Mouse (Mus musculus) lung, embryonic 16.5 days (tissue): ENCODE data around the gene Srgap1. TPM values are rescaled to one million over a fixed set of nuclear protein-coding genes. Genes with fewer than 3 reads are reported as not detected.

ENCODE experiments used
- ATAC-seq: fragments of 200-750 bp; cut with Nextera tagmentation; 2 replicates; pipeline ENCODE4 v1.8.0; 2017; ENCODE audit warnings: low read depth, mild to moderate bottlenecking, moderate library complexity
- H3K27ac ChIP-seq: fragments of 300-500 bp; sonication (generic); 2 replicates; pipeline ENCODE4 v1.5.1; 2014; ENCODE audit warnings: mild to moderate bottlenecking, control low read depth, low read length
- H3K27me3 ChIP-seq: fragments of 300-500 bp; sonication (generic); 2 replicates; pipeline ENCODE4 v1.6.1; 2014; ENCODE audit warnings: low read depth, low read length, mixed read lengths; ENCODE audit not compliant: control insufficient read depth, insufficient read depth
- H3K36me3 ChIP-seq: fragments of 300-500 bp; sonication (generic); 2 replicates; pipeline ENCODE4 v1.6.1; 2014; ENCODE audit warnings: low read length; ENCODE audit not compliant: control insufficient read depth, insufficient read depth
- H3K4me1 ChIP-seq: fragments of 300-500 bp; sonication (generic); replicated peaks from 2 replicates; pipeline ENCODE4 v1.6.1; 2014; ENCODE audit warnings: low read length, mixed read lengths; ENCODE audit not compliant: control insufficient read depth, insufficient read depth
- H3K4me2 ChIP-seq: fragments of 300-500 bp; sonication (generic); 2 replicates; pipeline ENCODE4 v1.6.1; 2014; ENCODE audit warnings: low read depth, low read length, control low read depth
- H3K4me3 ChIP-seq: fragments of 300-500 bp; sonication (generic); 2 replicates; pipeline ENCODE4 v1.5.1; 2014; ENCODE audit warnings: mild to moderate bottlenecking, low read length, control low read depth
- H3K9ac ChIP-seq: fragments of 300-500 bp; sonication (generic); 2 replicates; pipeline ENCODE4 v1.6.1; 2014; ENCODE audit warnings: low read length, control low read depth
- H3K9me3 ChIP-seq: fragments of 300-500 bp; sonication (generic); 2 replicates; pipeline ENCODE4 v1.6.1; 2016; ENCODE audit warnings: low read length; ENCODE audit not compliant: control insufficient read depth
- WGBS: fragments of 180-500 bp; shearing (Covaris S2); extraction: QIAGEN DNeasy Blood & Tissue Kit; methylation state at CpG from one replicate; pipeline ENCODE4 v1.1.7; 2014; 5-methylcytosine and 5-hydroxymethylcytosine counted together
- polyA plus RNA-seq: library from polyadenylated mRNA; unstranded; fragments of >200 nt; fragmentation: Nextera tagmentation; extraction: Ambion mirVana; gene quantifications from 2 replicates; pipeline ENCODE4 v1.2.1, GENCODE M21; 2015

The Srgap1 gene
- polyA plus RNA-seq, 1 experiment from 2014 or later = 8.0 TPM

GRCm38 (mm10) chr10:121891390-121892067, 155.6 kb downstream of the Srgap1 start:
- WGBS = 48% methylated on average over 13 of the region's 13 CpGs
- H3K9ac ChIP-seq = no peak overlapping the region
- no peak for ATAC-seq
- no peak overlapping the region for H3K4me2 ChIP-seq
- H3K9me3 ChIP-seq = no peaks in the 10 kb centered on the region
- no peaks in the 10 kb centered on the region for H3K36me3 ChIP-seq
- no peaks in the 10 kb centered on the region for H3K27me3 ChIP-seq
- H3K4me1 ChIP-seq = peaks cover 6% of the 10 kb centered on the region
- H3K4me3 ChIP-seq = no peak overlapping the region
- H3K27ac ChIP-seq = no peak overlapping the region

- WGBS = 57% methylated on average over 6 of the region's 6 CpGs
- H3K4me1 ChIP-seq = peaks cover 15% of the 10 kb centered on the region
- H3K27ac ChIP-seq = no peak overlapping the region
- H3K4me2 ChIP-seq = no peak overlapping the region
- H3K4me3 ChIP-seq = no peak overlapping the region
- no peaks in the 10 kb centered on the region for H3K9me3 ChIP-seq
- no peak overlapping the region for H3K9ac ChIP-seq
- ATAC-seq = no peak
- H3K36me3 ChIP-seq = no peaks in the 10 kb centered on the region
- no peaks in the 10 kb centered on the region for H3K27me3 ChIP-seq
Measured at GRCm38 (mm10) chr10:121890061-121890460, 157.1 kb downstream of the Srgap1 start.

- no peaks in the 10 kb centered on the region for H3K27me3 ChIP-seq
- no peaks in the 10 kb centered on the region for H3K9me3 ChIP-seq
- peak; percentile 68 for ATAC-seq
- H3K4me2 ChIP-seq = no peak overlapping the region
- no peak overlapping the region for H3K9ac ChIP-seq
- H3K4me3 ChIP-seq = no peak overlapping the region
- no peak overlapping the region for H3K27ac ChIP-seq
- WGBS = 29% methylated on average over 6 of the region's 6 CpGs
- H3K4me1 ChIP-seq = peaks cover 15% of the 10 kb centered on the region
- no peaks in the 10 kb centered on the region for H3K36me3 ChIP-seq
Measured at GRCm38 (mm10) chr10:121886805-121887204, 160.3 kb downstream of the Srgap1 start.

- Histone ChIP-seq H3K4me2 (no peak overlapping the region), H3K9me3 (no peaks in the 10 kb centered on the region), H3K27ac (no peak overlapping the region), H3K9ac (no peak overlapping the region), H3K4me3 (no peak overlapping the region), H3K36me3 (no peaks in the 10 kb centered on the region), H3K27me3 (no peaks in the 10 kb centered on the region), H3K4me1 (peaks cover 15% of the 10 kb centered on the region)
- no peak for ATAC-seq
- 23% methylated on average over 9 of the region's 9 CpGs for WGBS
Measured at GRCm38 (mm10) chr10:121885512-121886218, 161.4 kb downstream of the Srgap1 start.

GRCm38 (mm10) chr10:121882461-121882860, 164.7 kb downstream of the Srgap1 start:
- Histone ChIP-seq H3K27me3 (no peaks in the 10 kb centered on the region), H3K27ac (no peak overlapping the region), H3K36me3 (no peaks in the 10 kb centered on the region), H3K4me1 (peaks cover 15% of the 10 kb centered on the region), H3K9ac (no peak overlapping the region), H3K4me3 (no peak overlapping the region), H3K4me2 (no peak overlapping the region), H3K9me3 (no peaks in the 10 kb centered on the region)
- no peak for ATAC-seq
- 76% methylated on average over 6 of the region's 6 CpGs for WGBS

- 24% methylated on average over 7 of the region's 7 CpGs for WGBS
- ATAC-seq = no peak
Measured at GRCm38 (mm10) chr10:121878855-121879254, 168.3 kb downstream of the Srgap1 start.

GRCm38 (mm10) chr10:121877906-121878305, 169.2 kb downstream of the Srgap1 start:
- 65% methylated on average over 9 of the region's 9 CpGs for WGBS
- ATAC-seq = no peak
- Histone ChIP-seq H3K9ac (no peak overlapping the region), H3K4me2 (no peak overlapping the region), H3K36me3 (no peaks in the 10 kb centered on the region), H3K4me3 (no peak overlapping the region), H3K27ac (no peak overlapping the region), H3K27me3 (no peaks in the 10 kb centered on the region), H3K4me1 (no peaks in the 10 kb centered on the region; the same call in 1 of the 2 replicates), H3K9me3 (no peaks in the 10 kb centered on the region)

More at GRCm38 (mm10) chr10:121878855-121879254, 168.3 kb downstream of the Srgap1 start:
- no peaks in the 10 kb centered on the region for H3K27me3 ChIP-seq
- H3K9ac ChIP-seq = no peak overlapping the region
- no peaks in the 10 kb centered on the region for H3K9me3 ChIP-seq
- H3K4me3 ChIP-seq = no peak overlapping the region
- no peaks in the 10 kb centered on the region; the same call in 1 of the 2 replicates for H3K4me1 ChIP-seq
- H3K36me3 ChIP-seq = no peaks in the 10 kb centered on the region
- no peak overlapping the region for H3K4me2 ChIP-seq
- H3K27ac ChIP-seq = no peak overlapping the region

GRCm38 (mm10) chr10:121873063-121873489, 174.0 kb downstream of the Srgap1 start:
- Histone ChIP-seq H3K9me3 (no peaks in the 10 kb centered on the region), H3K36me3 (peaks cover 10% of the 10 kb centered on the region), H3K4me3 (no peak overlapping the region), H3K27me3 (no peaks in the 10 kb centered on the region), H3K9ac (no peak overlapping the region), H3K27ac (no peak overlapping the region; the same call in 1 of the 2 replicates), H3K4me2 (no peak overlapping the region), H3K4me1 (peaks cover 3% of the 10 kb centered on the region)
- 34% methylated on average over 4 of the region's 4 CpGs for WGBS
- no peak for ATAC-seq

- Histone ChIP-seq H3K9me3 (no peaks in the 10 kb centered on the region), H3K36me3 (peaks cover 10% of the 10 kb centered on the region), H3K27me3 (no peaks in the 10 kb centered on the region), H3K4me2 (0 out of 2 replicates have a peak overlapping the region, but pooled peaks have one; percentile 0), H3K9ac (peak overlapping the region; percentile 2; the same call in 1 of the 2 replicates), H3K27ac (peak overlapping the region; percentile 82), H3K4me3 (no peak overlapping the region), H3K4me1 (peaks cover 7% of the 10 kb centered on the region)
- ATAC-seq = peak; percentile 88
- WGBS = 48% methylated on average over 8 of the region's 8 CpGs
Measured at GRCm38 (mm10) chr10:121869941-121870340, 177.2 kb downstream of the Srgap1 start.
